Mouse (Mus musculus): ENCODE measurements around the gene Cox14.

GRCm38 (mm10) chr15:99723120-99723514 lies 2.3 kb upstream of the Cox14 start:
- no peak for TF ChIP-seq EP300 (optimal IDR thresholded peaks at IDR 0.05)
- TF ChIP-seq CTCF (IDR thresholded peaks at IDR 0.05; ENCODE audit: low read depth) = no peak

Data from stomach, postnatal 0 days (tissue).